Mouse (Mus musculus): Measurements from ENCODE around the gene Socs5. TPM values are rescaled to one million over a fixed set of nuclear protein-coding genes. Genes with fewer than 3 reads are reported as not detected.

Socs5 gene
- polyA plus RNA-seq, 1 experiment from 2014 or later: 7.5 TPM

Small RNA genes within 50 kb of the gene (microRNA-seq; reads per million reads assigned to microRNA genes)
- not detected for gene Gm22346

Other genes with a start within 250 kb of the Socs5 start
- not detected in 2 replicates for gene Tmem247, start 190.3 kb upstream of the Socs5 start, polyA plus RNA-seq (2015; fragmentation: Nextera tagmentation; extraction: Ambion mirVana)
- gene Atp6v1e2, start 159.8 kb upstream of the Socs5 start, polyA plus RNA-seq (2015; fragmentation: Nextera tagmentation; extraction: Ambion mirVana): not detected in 2 replicates
- 5.1 and 5.7 TPM in 2 replicates for gene Rhoq, start 144.6 kb upstream of the Socs5 start, polyA plus RNA-seq (2015; fragmentation: Nextera tagmentation; extraction: Ambion mirVana)
- gene Pigf, start 82.3 kb upstream of the Socs5 start, polyA plus RNA-seq (2015; fragmentation: Nextera tagmentation; extraction: Ambion mirVana): 38.7 and 40.5 TPM in 2 replicates
- 226 and 247 TPM in 2 replicates for gene Cript, start 82.1 kb upstream of the Socs5 start, polyA plus RNA-seq (2015; fragmentation: Nextera tagmentation; extraction: Ambion mirVana)
- gene Mcfd2, start 158.3 kb downstream of the Socs5 start, polyA plus RNA-seq (2015; fragmentation: Nextera tagmentation; extraction: Ambion mirVana): 53.1 and 53.5 TPM in 2 replicates
- 3.5 and 5.1 TPM in 2 replicates for gene Ttc7, start 175.2 kb downstream of the Socs5 start, polyA plus RNA-seq (2015; fragmentation: Nextera tagmentation; extraction: Ambion mirVana)